Mouse (Mus musculus): ENCODE measurements around the gene Cacna1e. TPM values are rescaled to one million over a fixed set of nuclear protein-coding genes. Genes with fewer than 3 reads are reported as not detected.

Cacna1e gene
- polyA plus RNA-seq, 1 experiment from 2014 or later = 0.05 TPM

- Histone ChIP-seq H3K4me3 (ENCODE audit: low read length) (no peak overlapping the region), H3K27ac (ENCODE audit: low read length) (no peak overlapping the region), H3K9me3 (ENCODE audit: low read length) (no peaks in the 10 kb centered on the region), H3K9ac (replicated peaks; ENCODE audit: low read length) (no peak overlapping the region), H3K27me3 (ENCODE audit: insufficient read depth, low read length) (no peaks in the 10 kb centered on the region), H3K4me2 (replicated peaks; ENCODE audit: low read depth, low read length) (no peak overlapping the region), H3K4me1 (ENCODE audit: insufficient read depth, low read length) (no peaks in the 10 kb centered on the region), H3K36me3 (ENCODE audit: insufficient read depth, low read length) (no peaks in the 10 kb centered on the region)
- ATAC-seq (ENCODE audit: low FRiP score, low TSS enrichment) = no peak
- 82% methylated on average over 7 of the region's 7 CpGs for WGBS
Observed at GRCm38 (mm10) chr1:154460067-154460466, 424.2 kb downstream of the Cacna1e start.

- Histone ChIP-seq H3K9me3 (ENCODE audit: low read length) (no peaks in the 10 kb centered on the region), H3K4me2 (replicated peaks; ENCODE audit: low read depth, low read length) (no peak overlapping the region), H3K9ac (replicated peaks; ENCODE audit: low read length) (no peak overlapping the region), H3K4me1 (ENCODE audit: insufficient read depth, low read length) (no peaks in the 10 kb centered on the region), H3K4me3 (ENCODE audit: low read length) (no peak overlapping the region), H3K36me3 (ENCODE audit: insufficient read depth, low read length) (no peaks in the 10 kb centered on the region), H3K27ac (ENCODE audit: low read length) (no peak overlapping the region), H3K27me3 (ENCODE audit: insufficient read depth, low read length) (no peaks in the 10 kb centered on the region)
- WGBS = 78% methylated on average over 2 of the region's 2 CpGs
- no peak for ATAC-seq (ENCODE audit: low FRiP score, low TSS enrichment)
Observed at GRCm38 (mm10) chr1:154458601-154459000, 425.7 kb downstream of the Cacna1e start.

GRCm38 (mm10) chr1:154450799-154451198, 433.5 kb downstream of the Cacna1e start:
- Histone ChIP-seq H3K9ac (replicated peaks; ENCODE audit: low read length) (no peak overlapping the region), H3K27ac (ENCODE audit: low read length) (no peak overlapping the region), H3K4me3 (ENCODE audit: low read length) (no peak overlapping the region), H3K4me2 (replicated peaks; ENCODE audit: low read depth, low read length) (no peak overlapping the region), H3K9me3 (ENCODE audit: low read length) (no peaks in the 10 kb centered on the region), H3K36me3 (ENCODE audit: insufficient read depth, low read length) (no peaks in the 10 kb centered on the region), H3K4me1 (ENCODE audit: insufficient read depth, low read length) (no peaks in the 10 kb centered on the region), H3K27me3 (ENCODE audit: insufficient read depth, low read length) (no peaks in the 10 kb centered on the region)
- 85% methylated on average over 3 of the region's 3 CpGs for WGBS
- ATAC-seq (ENCODE audit: low FRiP score, low TSS enrichment) = no peak

- 50% methylated on average over 3 of the region's 3 CpGs for WGBS
- Histone ChIP-seq H3K36me3 (ENCODE audit: insufficient read depth, low read length) (no peaks in the 10 kb centered on the region), H3K4me3 (ENCODE audit: low read length) (no peak overlapping the region), H3K27me3 (ENCODE audit: insufficient read depth, low read length) (no peaks in the 10 kb centered on the region), H3K9ac (replicated peaks; ENCODE audit: low read length) (no peak overlapping the region), H3K4me2 (replicated peaks; ENCODE audit: low read depth, low read length) (no peak overlapping the region), H3K27ac (ENCODE audit: low read length) (no peak overlapping the region), H3K9me3 (ENCODE audit: low read length) (no peaks in the 10 kb centered on the region), H3K4me1 (ENCODE audit: insufficient read depth, low read length) (no peaks in the 10 kb centered on the region)
- ATAC-seq (ENCODE audit: low FRiP score, low TSS enrichment) = no peak
Observed at GRCm38 (mm10) chr1:154446456-154446855, 437.8 kb downstream of the Cacna1e start.

- Histone ChIP-seq H3K36me3 (ENCODE audit: insufficient read depth, low read length) (no peaks in the 10 kb centered on the region), H3K9ac (replicated peaks; ENCODE audit: low read length) (no peak overlapping the region), H3K27ac (ENCODE audit: low read length) (no peak overlapping the region), H3K4me3 (ENCODE audit: low read length) (no peak overlapping the region), H3K4me1 (ENCODE audit: insufficient read depth, low read length) (no peaks in the 10 kb centered on the region), H3K9me3 (ENCODE audit: low read length) (no peaks in the 10 kb centered on the region), H3K4me2 (replicated peaks; ENCODE audit: low read depth, low read length) (no peak overlapping the region), H3K27me3 (ENCODE audit: insufficient read depth, low read length) (no peaks in the 10 kb centered on the region)
- WGBS = 94% methylated on average over 1 of the region's 1 CpGs
- no peak for ATAC-seq (ENCODE audit: low FRiP score, low TSS enrichment)
Observed at GRCm38 (mm10) chr1:154433520-154433919, 450.8 kb downstream of the Cacna1e start.

GRCm38 (mm10) chr1:154433112-154433511, 451.2 kb downstream of the Cacna1e start:
- WGBS = 72% methylated on average over 1 of the region's 1 CpGs
- no peaks in the 10 kb centered on the region for H3K4me1 ChIP-seq (ENCODE audit: insufficient read depth, low read length)
- no peak for ATAC-seq (ENCODE audit: low FRiP score, low TSS enrichment)

GRCm38 (mm10) chr1:154428276-154428675, 456.0 kb downstream of the Cacna1e start:
- no peak overlapping the region for H3K27ac ChIP-seq (ENCODE audit: low read length)
- WGBS = 81% methylated on average over 7 of the region's 7 CpGs
- H3K36me3 ChIP-seq (ENCODE audit: insufficient read depth, low read length) = no peaks in the 10 kb centered on the region
- no peak for ATAC-seq (ENCODE audit: low FRiP score, low TSS enrichment)
- H3K4me1 ChIP-seq (ENCODE audit: insufficient read depth, low read length) = no peaks in the 10 kb centered on the region
- no peak overlapping the region for H3K9ac ChIP-seq (replicated peaks; ENCODE audit: low read length)
- H3K27me3 ChIP-seq (ENCODE audit: insufficient read depth, low read length) = no peaks in the 10 kb centered on the region
- no peak overlapping the region for H3K4me2 ChIP-seq (replicated peaks; ENCODE audit: low read depth, low read length)
- H3K9me3 ChIP-seq (ENCODE audit: low read length) = no peaks in the 10 kb centered on the region
- no peak overlapping the region for H3K4me3 ChIP-seq (ENCODE audit: low read length)

More at GRCm38 (mm10) chr1:154433112-154433511, 451.2 kb downstream of the Cacna1e start:
- Histone ChIP-seq H3K27ac (ENCODE audit: low read length) (no peak overlapping the region), H3K9me3 (ENCODE audit: low read length) (no peaks in the 10 kb centered on the region), H3K4me2 (replicated peaks; ENCODE audit: low read depth, low read length) (no peak overlapping the region), H3K4me3 (ENCODE audit: low read length) (no peak overlapping the region), H3K27me3 (ENCODE audit: insufficient read depth, low read length) (no peaks in the 10 kb centered on the region), H3K9ac (replicated peaks; ENCODE audit: low read length) (no peak overlapping the region), H3K36me3 (ENCODE audit: insufficient read depth, low read length) (no peaks in the 10 kb centered on the region)

GRCm38 (mm10) chr1:154418278-154418677, 466.0 kb downstream of the Cacna1e start:
- H3K4me2 ChIP-seq (replicated peaks; ENCODE audit: low read depth, low read length) = no peak overlapping the region
- no peaks in the 10 kb centered on the region for H3K36me3 ChIP-seq (ENCODE audit: insufficient read depth, low read length)
- WGBS = 54% methylated on average over 5 of the region's 5 CpGs
- no peak overlapping the region for H3K27ac ChIP-seq (ENCODE audit: low read length)
- H3K4me3 ChIP-seq (ENCODE audit: low read length) = no peak overlapping the region
- H3K9ac ChIP-seq (replicated peaks; ENCODE audit: low read length) = no peak overlapping the region
- H3K9me3 ChIP-seq (ENCODE audit: low read length) = no peaks in the 10 kb centered on the region
- no peaks in the 10 kb centered on the region for H3K27me3 ChIP-seq (ENCODE audit: insufficient read depth, low read length)
- peaks cover 8% of the 10 kb centered on the region for H3K4me1 ChIP-seq (ENCODE audit: insufficient read depth, low read length)
- no peak for ATAC-seq (ENCODE audit: low FRiP score, low TSS enrichment)

- ATAC-seq (ENCODE audit: low FRiP score, low TSS enrichment) = peak; percentile 92
- Histone ChIP-seq H3K27me3 (ENCODE audit: insufficient read depth, low read length) (no peaks in the 10 kb centered on the region), H3K36me3 (ENCODE audit: insufficient read depth, low read length) (no peaks in the 10 kb centered on the region), H3K4me2 (replicated peaks; ENCODE audit: low read depth, low read length) (peak overlapping the region; percentile 25; the same call in 1 of the 2 replicates), H3K27ac (ENCODE audit: low read length) (no peak overlapping the region), H3K4me1 (ENCODE audit: insufficient read depth, low read length) (peaks cover 8% of the 10 kb centered on the region), H3K9ac (replicated peaks; ENCODE audit: low read length) (no peak overlapping the region), H3K4me3 (ENCODE audit: low read length) (no peak overlapping the region), H3K9me3 (ENCODE audit: low read length) (no peaks in the 10 kb centered on the region)
- WGBS = 28% methylated on average over 20 of the region's 20 CpGs
Observed at GRCm38 (mm10) chr1:154416384-154417155, 467.7 kb downstream of the Cacna1e start.

- Histone ChIP-seq H3K36me3 (ENCODE audit: insufficient read depth, low read length) (no peaks in the 10 kb centered on the region), H3K4me1 (ENCODE audit: insufficient read depth, low read length) (peaks cover 8% of the 10 kb centered on the region), H3K9ac (replicated peaks; ENCODE audit: low read length) (no peak overlapping the region), H3K4me2 (replicated peaks; ENCODE audit: low read depth, low read length) (no peak overlapping the region), H3K27me3 (ENCODE audit: insufficient read depth, low read length) (no peaks in the 10 kb centered on the region), H3K27ac (ENCODE audit: low read length) (no peak overlapping the region), H3K9me3 (ENCODE audit: low read length) (no peaks in the 10 kb centered on the region), H3K4me3 (ENCODE audit: low read length) (no peak overlapping the region)
- ATAC-seq (ENCODE audit: low FRiP score, low TSS enrichment) = no peak; the same call in 1 of the 2 replicates
- WGBS = 70% methylated on average over 10 of the region's 10 CpGs
Observed at GRCm38 (mm10) chr1:154415826-154416225, 468.5 kb downstream of the Cacna1e start.
